Mouse (Mus musculus): ENCODE measurements at regions not wholly inside any gene's neighbourhood (a gene's known extent, or its start where the extent isn't known, plus 50 kb on each side); places are given as distances from the start of the nearest gene placed in this dataset.
"Not testable (repeated sequence)": the region's sequence is repeated elsewhere in the genome, so short reads cannot be mapped to it uniquely, and the experiment has no call there.

- ATAC-seq (replicated peaks; ENCODE audit: poor library complexity): no peak
Observed at GRCm38 (mm10) chr2:15273446-15273845, 218.6 kb upstream of the Nsun6 start.

DNA sequence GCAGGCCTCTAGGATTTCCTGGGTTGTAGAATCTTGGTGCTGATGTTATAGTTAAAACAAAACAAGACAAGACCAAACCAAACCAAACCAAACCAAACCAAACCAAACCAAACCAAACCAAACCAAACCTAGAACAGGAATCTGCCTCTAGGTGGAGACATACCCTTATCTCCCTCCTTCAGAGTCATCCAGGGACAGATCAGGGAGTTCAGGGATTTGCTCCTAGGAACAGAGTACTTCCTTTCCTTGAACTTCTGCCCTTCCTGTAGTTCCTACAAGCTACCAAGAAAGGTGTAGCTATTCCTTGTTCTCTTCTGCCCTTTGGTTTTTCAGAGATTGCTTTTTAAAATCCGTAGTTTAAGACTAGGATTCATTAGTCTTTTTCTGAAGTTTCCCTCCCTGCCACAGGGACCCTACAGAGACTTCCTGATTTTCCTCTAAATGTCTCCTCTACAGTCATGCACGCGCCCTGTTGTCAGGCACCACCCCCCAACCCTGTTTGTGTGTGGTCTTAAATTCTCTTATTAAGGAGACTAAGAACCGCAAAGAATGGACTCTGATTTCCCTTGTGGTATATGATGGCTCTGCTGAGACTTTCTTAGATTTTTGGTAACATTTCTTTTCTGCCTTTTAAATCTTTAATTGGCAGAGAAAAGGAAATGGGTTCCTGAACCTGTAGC, 205.8 kb upstream of the Nsun6 start:
- no peak for ATAC-seq (replicated peaks; ENCODE audit: poor library complexity)

DNA sequence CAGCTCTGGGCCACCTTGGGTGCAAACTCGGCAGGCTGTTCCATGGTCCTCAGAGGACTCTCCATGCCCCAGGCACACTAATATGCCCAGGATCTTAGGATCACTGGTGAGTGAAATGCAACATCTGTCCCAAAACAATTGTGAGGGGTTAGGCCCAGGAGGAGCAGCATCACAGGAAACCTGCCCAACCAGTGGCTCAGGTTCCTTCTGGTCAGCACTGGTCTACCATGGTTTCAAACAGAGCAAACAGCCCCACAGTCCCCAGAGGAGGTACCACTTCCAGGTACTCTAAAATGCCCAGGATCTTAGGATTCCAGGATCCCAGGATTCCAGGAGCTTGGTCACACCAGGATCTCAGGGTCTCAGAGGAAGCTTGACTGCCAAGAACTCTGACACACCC, 187.4 kb upstream of the Nsun6 start:
- ATAC-seq (replicated peaks; ENCODE audit: poor library complexity): not testable (repeated sequence)

- no peak for ATAC-seq (replicated peaks; ENCODE audit: poor library complexity)
Observed at GRCm38 (mm10) chr2:15221910-15222309, 167.0 kb upstream of the Nsun6 start.

GRCm38 (mm10) chr2:15188091-15188490, 133.2 kb upstream of the Nsun6 start:
- no peak for ATAC-seq (replicated peaks; ENCODE audit: poor library complexity)

DNA sequence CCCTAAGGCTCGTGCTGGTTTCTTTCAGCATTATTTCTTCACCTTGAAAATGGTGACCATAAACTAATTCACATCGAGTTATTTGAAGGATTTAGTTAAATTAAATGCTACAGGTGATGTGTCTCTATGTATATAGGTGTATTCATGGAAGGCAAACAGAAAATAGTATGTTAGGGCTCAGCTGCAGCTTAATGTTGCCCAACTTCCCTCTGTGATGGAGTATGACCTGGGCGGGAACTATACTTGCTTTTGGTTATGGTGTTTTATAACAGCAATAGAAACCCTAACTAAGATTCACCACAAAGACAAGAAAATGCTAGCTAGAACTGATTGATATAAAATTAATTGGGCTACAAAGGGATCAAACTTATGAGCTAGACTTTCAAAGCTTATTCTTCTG, 126.1 kb upstream of the Nsun6 start:
- ATAC-seq (replicated peaks; ENCODE audit: poor library complexity): no peak

- no peak for ATAC-seq (replicated peaks; ENCODE audit: poor library complexity)
Observed at GRCm38 (mm10) chr2:15166435-15167024, 111.7 kb upstream of the Nsun6 start.

- no peak for ATAC-seq (replicated peaks; ENCODE audit: poor library complexity)
Observed at GRCm38 (mm10) chr2:15165830-15166229, 111.0 kb upstream of the Nsun6 start.

DNA sequence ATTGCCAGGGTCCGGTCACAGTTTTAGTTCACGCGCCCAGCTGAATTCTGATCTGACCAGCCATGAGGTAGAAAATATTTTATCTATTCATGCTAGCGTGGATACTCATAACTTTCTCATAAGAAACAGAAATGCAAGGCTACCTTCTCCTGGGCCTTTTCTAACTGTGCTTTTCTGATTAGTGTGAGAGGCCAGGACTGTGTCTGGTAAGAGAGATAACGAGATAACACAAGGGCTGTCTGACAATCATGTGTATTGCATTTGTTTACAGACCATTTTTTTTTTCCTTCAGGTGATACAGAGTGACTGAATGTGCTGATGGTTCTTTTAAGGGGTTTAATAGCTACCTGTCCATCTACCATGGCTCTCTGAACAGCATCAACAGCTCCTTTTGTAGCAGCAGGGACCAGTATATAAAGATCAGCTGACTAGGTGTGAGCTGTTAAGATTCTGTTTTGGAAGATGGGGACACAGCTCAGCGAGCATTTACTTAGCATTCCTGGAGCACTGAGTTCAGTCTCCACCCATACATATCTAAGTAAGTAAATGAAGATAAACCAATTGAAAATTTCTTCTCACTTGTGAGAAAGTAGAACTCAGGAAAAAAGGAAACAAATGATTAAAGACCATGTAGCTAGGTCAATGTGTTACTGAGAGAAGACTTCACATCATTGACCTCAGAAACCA, 109.0 kb upstream of the Nsun6 start:
- peak; percentile 89 for ATAC-seq (replicated peaks; ENCODE audit: poor library complexity)

- ATAC-seq (replicated peaks; ENCODE audit: poor library complexity): 0 out of 2 replicates have a peak, but pooled peaks have one; percentile 24
Observed at GRCm38 (mm10) chr2:15161831-15162230, 107.0 kb upstream of the Nsun6 start.

GRCm38 (mm10) chr2:15157622-15158021, 102.8 kb upstream of the Nsun6 start:
- ATAC-seq (replicated peaks; ENCODE audit: poor library complexity): no peak

- no peak for ATAC-seq (replicated peaks; ENCODE audit: poor library complexity)
Observed at GRCm38 (mm10) chr2:15150823-15151222, 96.0 kb upstream of the Nsun6 start.

DNA sequence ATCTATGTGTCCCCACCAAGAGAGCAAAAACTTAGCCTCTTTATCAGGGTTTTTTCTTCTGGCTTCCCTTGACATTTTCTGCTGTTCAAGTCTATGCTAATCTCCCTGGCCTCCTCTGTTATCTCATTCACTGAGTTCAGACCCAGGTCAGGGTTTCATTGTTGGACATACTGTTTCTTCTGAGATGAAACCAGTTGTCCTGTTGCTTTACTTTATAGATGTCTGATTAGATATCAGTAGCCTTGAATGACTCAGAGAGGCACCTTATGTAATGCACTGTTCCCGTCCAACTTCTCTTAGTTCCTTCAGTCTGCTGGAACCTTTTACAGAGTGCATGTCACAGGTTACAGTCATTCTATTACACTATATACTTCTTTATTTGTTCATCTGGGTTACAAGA, 93.5 kb upstream of the Nsun6 start:
- no peak for ATAC-seq (replicated peaks; ENCODE audit: poor library complexity)

- no peak for ATAC-seq (replicated peaks; ENCODE audit: poor library complexity)
Observed at GRCm38 (mm10) chr2:15146986-15147385, 92.1 kb upstream of the Nsun6 start.

- no peak for ATAC-seq (replicated peaks; ENCODE audit: poor library complexity)
Observed at GRCm38 (mm10) chr2:15146414-15146813, 91.5 kb upstream of the Nsun6 start.

- no peak for ATAC-seq (replicated peaks; ENCODE audit: poor library complexity)
Observed at GRCm38 (mm10) chr2:15144781-15145180, 89.9 kb upstream of the Nsun6 start.

GRCm38 (mm10) chr2:15139877-15140276, 85.0 kb upstream of the Nsun6 start:
- ATAC-seq (replicated peaks; ENCODE audit: poor library complexity): peak; percentile 66
